Mouse (Mus musculus) liver, postnatal 0 days (tissue): ENCODE measurements at regions not wholly inside any gene's neighbourhood (a gene's known extent, or its start where the extent isn't known, plus 50 kb on each side); places are given as distances from the start of the nearest gene placed in this dataset.
A peak's percentile ranks its signal among the peaks of the same experiment; 100 is the strongest.

ENCODE experiments used
- ATAC-seq: fragments of 200-750 bp; cut with Nextera tagmentation; 2 replicates; pipeline ENCODE4 v1.8.0; 2017; ENCODE audit warnings: mild to moderate bottlenecking, moderate library complexity
- DNase-seq: peaks from one replicate; pipeline ENCODE4 v3.0.0-alpha.2; 2016
- H3K27ac ChIP-seq: fragments of 300-500 bp; sonication (generic); 2 replicates; pipeline ENCODE4 v1.5.1; 2014; ENCODE audit warnings: antibody characterized with exemption, moderate library complexity, mild to moderate bottlenecking, low read depth
- H3K27me3 ChIP-seq: fragments of 300-500 bp; sonication (generic); 2 replicates; pipeline ENCODE4 v1.6.1; 2014; ENCODE audit warnings: low read length, control low read depth, mixed read lengths; ENCODE audit not compliant: insufficient read depth
- H3K36me3 ChIP-seq: fragments of 300-500 bp; sonication (generic); replicated peaks from 2 replicates; pipeline ENCODE4 v1.6.1; 2014; ENCODE audit warnings: mild to moderate bottlenecking, control low read depth, low read length, moderate library complexity, mixed read lengths; ENCODE audit not compliant: insufficient read depth
- H3K4me1 ChIP-seq: fragments of 300-500 bp; sonication (generic); 2 replicates; pipeline ENCODE4 v1.6.1; 2014; ENCODE audit warnings: antibody characterized with exemption, mild to moderate bottlenecking, control low read depth; ENCODE audit not compliant: insufficient read depth
- H3K4me2 ChIP-seq: fragments of 300-500 bp; sonication (generic); 2 replicates; pipeline ENCODE4 v1.6.1; 2014; ENCODE audit warnings: low read depth, mild to moderate bottlenecking, low read length, moderate library complexity, mixed read lengths
- H3K4me3 ChIP-seq: fragments of 300-500 bp; sonication (generic); 2 replicates; pipeline ENCODE4 v1.5.1; 2014; ENCODE audit warnings: low read depth, low read length
- H3K9ac ChIP-seq: fragments of 300-500 bp; sonication (generic); replicated peaks from 2 replicates; pipeline ENCODE4 v1.6.1; 2014; ENCODE audit warnings: mild to moderate bottlenecking, moderate library complexity
- H3K9me3 ChIP-seq: fragments of 300-500 bp; sonication (generic); 2 replicates; pipeline ENCODE4 v1.6.1; 2016; ENCODE audit warnings: mild to moderate bottlenecking, control low read depth, low read length, mixed read lengths
- CTCF ChIP-seq: sonication (generic); IDR thresholded peaks from 2 replicates; pipeline ENCODE4 v1.5.1; 2016; ENCODE audit warnings: antibody characterized with exemption, low read depth
- EP300 ChIP-seq: IDR thresholded peaks from 2 replicates; pipeline ENCODE4 v1.6.1; 2016; ENCODE audit warnings: antibody characterized with exemption, low read depth, mild to moderate bottlenecking
- WGBS: fragments of 180-500 bp; shearing (Covaris S2); extraction: QIAGEN DNeasy Blood & Tissue Kit; methylation state at CpG from one replicate; pipeline ENCODE4 v1.1.7; 2014; ENCODE audit not compliant: insufficient replicate concordance; 5-methylcytosine and 5-hydroxymethylcytosine counted together

GRCm38 (mm10) chr12:109529501-109529900, 70.6 kb downstream of the Rtl1 start:
- TF ChIP-seq EP300 (no peak), CTCF (no peak)
- Histone ChIP-seq H3K4me1 (peaks cover 39% of the 10 kb centered on the region), H3K27ac (no peak overlapping the region), H3K4me3 (no peak overlapping the region), H3K27me3 (no peaks in the 10 kb centered on the region), H3K9me3 (no peaks in the 10 kb centered on the region), H3K9ac (no peak overlapping the region), H3K36me3 (no peaks in the 10 kb centered on the region), H3K4me2 (no peak overlapping the region)
- no peak for ATAC-seq
- WGBS, result 54% methylated on average over 6 of the region's 6 CpGs
- no peak for DNase-seq

- Histone ChIP-seq H3K9ac (no peak overlapping the region), H3K4me1 (peaks cover 39% of the 10 kb centered on the region), H3K4me2 (no peak overlapping the region), H3K36me3 (no peaks in the 10 kb centered on the region), H3K27me3 (no peaks in the 10 kb centered on the region), H3K27ac (no peak overlapping the region), H3K9me3 (no peaks in the 10 kb centered on the region), H3K4me3 (no peak overlapping the region)
- no peak for TF ChIP-seq CTCF
- TF ChIP-seq EP300, result no peak
- ATAC-seq, result no peak
- no peak for DNase-seq
- WGBS, result 61% methylated on average over 5 of the region's 5 CpGs
Observed at GRCm38 (mm10) chr12:109528966-109529365, 71.2 kb downstream of the Rtl1 start.

- no peak overlapping the region for H3K27ac ChIP-seq
- peak overlapping the region; percentile 41 for H3K4me2 ChIP-seq
- H3K36me3 ChIP-seq, result no peaks in the 10 kb centered on the region
- DNase-seq, result no peak
- peaks cover 34% of the 10 kb centered on the region for H3K4me1 ChIP-seq
- no peak overlapping the region for H3K9ac ChIP-seq
- no peaks in the 10 kb centered on the region for H3K9me3 ChIP-seq
- TF ChIP-seq CTCF (no peak), EP300 (no peak)
- peak; percentile 7; the same call in 1 of the 2 replicates for ATAC-seq
- H3K27me3 ChIP-seq, result no peaks in the 10 kb centered on the region
- H3K4me3 ChIP-seq, result no peak overlapping the region
- 46% methylated on average over 27 of the region's 27 CpGs for WGBS
Observed at GRCm38 (mm10) chr12:109528263-109528545, 71.9 kb downstream of the Rtl1 start.

GRCm38 (mm10) chr12:109527414-109528262, 72.5 kb downstream of the Rtl1 start:
- no peak for DNase-seq
- no peak overlapping the region for H3K27ac ChIP-seq

GRCm38 (mm10) chr12:109525613-109526012, 73.0 kb downstream of the Dlk1 start:
- no peak overlapping the region for H3K4me2 ChIP-seq
- H3K27ac ChIP-seq, result no peak overlapping the region
- no peaks in the 10 kb centered on the region for H3K36me3 ChIP-seq
- peaks cover 12% of the 10 kb centered on the region for H3K4me1 ChIP-seq
- TF ChIP-seq CTCF (no peak), EP300 (no peak)
- H3K9me3 ChIP-seq, result no peaks in the 10 kb centered on the region
- DNase-seq, result no peak
- H3K9ac ChIP-seq, result no peak overlapping the region
- H3K27me3 ChIP-seq, result no peaks in the 10 kb centered on the region
- WGBS, result 28% methylated on average over 9 of the region's 9 CpGs
- H3K4me3 ChIP-seq, result no peak overlapping the region
- ATAC-seq, result no peak

More at GRCm38 (mm10) chr12:109527414-109528262, 72.5 kb downstream of the Rtl1 start:
- H3K4me3 ChIP-seq, result no peak overlapping the region
- no peaks in the 10 kb centered on the region for H3K36me3 ChIP-seq
- peak; percentile 75 for ATAC-seq
- TF ChIP-seq EP300, result no peak
- no peak for TF ChIP-seq CTCF
- H3K9ac ChIP-seq, result no peak overlapping the region
- H3K4me2 ChIP-seq, result peak overlapping the region; percentile 41
- H3K27me3 ChIP-seq, result no peaks in the 10 kb centered on the region
- H3K9me3 ChIP-seq, result no peaks in the 10 kb centered on the region
- 60% methylated on average over 29 of the region's 29 CpGs for WGBS
- H3K4me1 ChIP-seq, result peaks cover 32% of the 10 kb centered on the region

- ATAC-seq, result no peak
- Histone ChIP-seq H3K36me3 (no peaks in the 10 kb centered on the region), H3K4me2 (no peak overlapping the region), H3K4me1 (peaks cover 7% of the 10 kb centered on the region), H3K4me3 (no peak overlapping the region), H3K27me3 (no peaks in the 10 kb centered on the region), H3K9me3 (no peaks in the 10 kb centered on the region), H3K9ac (no peak overlapping the region), H3K27ac (no peak overlapping the region)
- DNase-seq, result no peak
- 45% methylated on average over 5 of the region's 5 CpGs for WGBS
- TF ChIP-seq EP300 (no peak), CTCF (no peak)
Observed at GRCm38 (mm10) chr12:109521199-109521780, 68.7 kb downstream of the Dlk1 start.
